Mouse (Mus musculus) liver, embryonic 14.5 days (tissue): ENCODE measurements at regions not wholly inside any gene's neighbourhood (a gene's known extent, or its start where the extent isn't known, plus 50 kb on each side); places are given as distances from the start of the nearest gene placed in this dataset.

ENCODE experiments used
- ATAC-seq: fragments of 200-750 bp; cut with Nextera tagmentation; 2 replicates; pipeline ENCODE4 v1.8.0; 2017; ENCODE audit warnings: moderate number of reproducible peaks, mild to moderate bottlenecking, moderate library complexity; ENCODE audit not compliant: insufficient read depth
- DNase-seq, 3 experiments: peaks; one replicate each; pipeline ENCODE4 v3.0.0-alpha.2; 2012 to 2013; ENCODE audit warnings: low read depth in 3 of 3, low spot score in 3 of 3
- H3K27ac ChIP-seq: fragments of 300-500 bp; sonication (generic); 2 replicates; pipeline ENCODE4 v1.5.1; 2014; ENCODE audit warnings: moderate library complexity, mild to moderate bottlenecking, control low read depth, inconsistent platforms
- H3K27me3 ChIP-seq: fragments of 300-500 bp; sonication (generic); 2 replicates; pipeline ENCODE4 v1.6.1; 2014; ENCODE audit warnings: mild to moderate bottlenecking, low read length, moderate library complexity; ENCODE audit not compliant: control insufficient read depth, insufficient read depth
- H3K36me3 ChIP-seq: fragments of 300-500 bp; sonication (generic); replicated peaks from 2 replicates; pipeline ENCODE4 v1.6.1; 2014; ENCODE audit warnings: low read depth; ENCODE audit not compliant: control insufficient read depth, insufficient read depth
- H3K4me1 ChIP-seq, 2 experiments: fragments of 200-500 bp in 1 of 2; fragments of 300-500 bp in 1 of 2; sonication (generic) in 1 of 2; replicated peaks; 2 replicates each; pipeline ENCODE4 v1.6.1; 2012 to 2014; ENCODE audit warnings: antibody characterized with exemption in 1 of 2, inconsistent platforms in 1 of 2, low read length in 1 of 2; ENCODE audit not compliant: control insufficient read depth in 2 of 2, insufficient read depth in 2 of 2
- H3K4me2 ChIP-seq: fragments of 300-500 bp; sonication (generic); 2 replicates; pipeline ENCODE4 v1.6.1; 2014; ENCODE audit warnings: low read depth, mild to moderate bottlenecking, control low read depth, moderate library complexity
- H3K4me3 ChIP-seq, 2 experiments: fragments of 200-500 bp in 1 of 2; fragments of 300-500 bp in 1 of 2; sonication (generic) in 1 of 2; 2 replicates each; pipeline ENCODE4 v1.5.1; 2012 to 2014; ENCODE audit warnings: low read depth in 2 of 2, low read length in 2 of 2, mild to moderate bottlenecking in 2 of 2, control low read depth in 1 of 2, inconsistent platforms in 1 of 2, moderate library complexity in 1 of 2; ENCODE audit not compliant: insufficient read depth in 1 of 2
- H3K9ac ChIP-seq: fragments of 300-500 bp; sonication (generic); replicated peaks from 2 replicates; pipeline ENCODE4 v1.6.1; 2014; ENCODE audit warnings: mild to moderate bottlenecking, control low read depth, moderate library complexity
- H3K9me3 ChIP-seq: fragments of 300-500 bp; sonication (generic); 2 replicates; pipeline ENCODE4 v1.6.1; 2016; ENCODE audit warnings: low read length, mixed read lengths; ENCODE audit not compliant: control insufficient read depth
- CTCF ChIP-seq: IDR thresholded peaks from 2 replicates; pipeline ENCODE4 v1.5.1; 2016; ENCODE audit warnings: antibody characterized with exemption, low read depth, control low read depth
- EP300 ChIP-seq: IDR thresholded peaks from 2 replicates; pipeline ENCODE4 v1.6.1; 2016; ENCODE audit warnings: antibody characterized with exemption, low read depth
- WGBS: fragments of 180-500 bp; shearing (Covaris S2); extraction: QIAGEN DNeasy Blood & Tissue Kit; methylation state at CpG from one replicate; pipeline ENCODE4 v1.1.7; 2014; ENCODE audit not compliant: insufficient replicate concordance; 5-methylcytosine and 5-hydroxymethylcytosine counted together

GRCm38 (mm10) chr15:69526441-69527094 is 3025.9 kb upstream of the Lrrc6 start:
- H3K9me3 ChIP-seq = no peaks in the 10 kb centered on the region
- ATAC-seq (no peak), DNase-seq (no peak)
- WGBS = 54% methylated on average over 6 of the region's 6 CpGs
- no peak overlapping the region for H3K4me3 ChIP-seq
- H3K27ac ChIP-seq = no peak overlapping the region
- no peak for TF ChIP-seq EP300
- TF ChIP-seq CTCF = no peak
- H3K9ac ChIP-seq = no peak overlapping the region
- no peaks in the 10 kb centered on the region for H3K36me3 ChIP-seq
- no peaks in the 10 kb centered on the region for H3K4me1 ChIP-seq
- H3K27me3 ChIP-seq = no peaks in the 10 kb centered on the region
- no peak overlapping the region for H3K4me2 ChIP-seq

GRCm38 (mm10) chr15:69484421-69485074 is 2983.8 kb upstream of the Lrrc6 start:
- no peaks in the 10 kb centered on the region for H3K4me1 ChIP-seq
- ATAC-seq = no peak
- no peak overlapping the region for H3K4me3 ChIP-seq
- H3K4me2 ChIP-seq = no peak overlapping the region
- H3K36me3 ChIP-seq = no peaks in the 10 kb centered on the region
- H3K27ac ChIP-seq = no peak overlapping the region
- H3K9me3 ChIP-seq = no peaks in the 10 kb centered on the region
- no peak overlapping the region for H3K9ac ChIP-seq
- no peaks in the 10 kb centered on the region for H3K27me3 ChIP-seq
- no peak for DNase-seq
- 66% methylated on average over 5 of the region's 5 CpGs for WGBS
- TF ChIP-seq EP300 (no peak), CTCF (no peak)

- H3K27ac ChIP-seq = no peak overlapping the region
- no peak overlapping the region for H3K4me3 ChIP-seq
- no peak for ATAC-seq
- H3K4me2 ChIP-seq = no peak overlapping the region
- H3K27me3 ChIP-seq = no peaks in the 10 kb centered on the region
- no peaks in the 10 kb centered on the region for H3K4me1 ChIP-seq
- H3K9me3 ChIP-seq = no peaks in the 10 kb centered on the region
- no peak overlapping the region for H3K9ac ChIP-seq
- no peaks in the 10 kb centered on the region for H3K36me3 ChIP-seq
- DNase-seq = no peak
- no peak for TF ChIP-seq CTCF
- no peak for TF ChIP-seq EP300
- WGBS = 23% methylated on average over 2 of the region's 2 CpGs
These were observed 2982.4 kb upstream of the Lrrc6 start for GRCm38 (mm10) chr15:69483096-69483495.

GRCm38 (mm10) chr15:69481087-69481486 is 2980.4 kb upstream of the Lrrc6 start:
- Histone ChIP-seq H3K9me3 (no peaks in the 10 kb centered on the region), H3K36me3 (no peaks in the 10 kb centered on the region), H3K4me3 (no peak overlapping the region), H3K9ac (no peak overlapping the region), H3K27me3 (no peaks in the 10 kb centered on the region), H3K27ac (no peak overlapping the region), H3K4me2 (no peak overlapping the region), H3K4me1 (no peaks in the 10 kb centered on the region)
- DNase-seq = no peak
- no peak for ATAC-seq
- TF ChIP-seq EP300 = no peak
- no peak for TF ChIP-seq CTCF
- 53% methylated on average over 3 of the region's 3 CpGs for WGBS

- ATAC-seq (no peak), DNase-seq (no peak)
- Histone ChIP-seq H3K27me3 (no peaks in the 10 kb centered on the region), H3K4me2 (no peak overlapping the region), H3K9ac (no peak overlapping the region), H3K27ac (no peak overlapping the region), H3K9me3 (no peaks in the 10 kb centered on the region), H3K4me3 (no peak overlapping the region), H3K4me1 (no peaks in the 10 kb centered on the region), H3K36me3 (no peaks in the 10 kb centered on the region)
- 36% methylated on average over 3 of the region's 3 CpGs for WGBS
- TF ChIP-seq CTCF (no peak), EP300 (no peak)
These were observed 2976.3 kb upstream of the Lrrc6 start for GRCm38 (mm10) chr15:69477050-69477449.
